Mouse (Mus musculus) hindbrain, embryonic 12.5 days (tissue): ENCODE data around the gene Stk24. TPM values are rescaled to one million over a fixed set of nuclear protein-coding genes. Genes with fewer than 3 reads are reported as not detected.

Experiments
- ATAC-seq: fragments of 200-750 bp; cut with Nextera tagmentation; 2 replicates; pipeline ENCODE4 v1.8.0; 2017; ENCODE audit warnings: moderate TSS enrichment; ENCODE audit not compliant: low FRiP score
- H3K27ac ChIP-seq: fragments of 300-500 bp; sonication (generic); 2 replicates; pipeline ENCODE4 v1.5.1; 2016; ENCODE audit warnings: mild to moderate bottlenecking
- H3K27me3 ChIP-seq: fragments of 300-500 bp; sonication (generic); 2 replicates; pipeline ENCODE4 v1.6.1; 2016; ENCODE audit warnings: mild to moderate bottlenecking
- H3K36me3 ChIP-seq: fragments of 300-500 bp; sonication (generic); 2 replicates; pipeline ENCODE4 v1.6.1; 2016; ENCODE audit warnings: mild to moderate bottlenecking
- H3K4me1 ChIP-seq: fragments of 300-500 bp; sonication (generic); 2 replicates; pipeline ENCODE4 v1.6.1; 2016
- H3K4me2 ChIP-seq: fragments of 300-500 bp; sonication (generic); replicated peaks from 2 replicates; pipeline ENCODE4 v1.6.1; 2016; ENCODE audit warnings: mild to moderate bottlenecking
- H3K4me3 ChIP-seq: fragments of 300-500 bp; sonication (generic); 2 replicates; pipeline ENCODE4 v1.5.1; 2016; ENCODE audit warnings: mild to moderate bottlenecking
- H3K9ac ChIP-seq: fragments of 300-500 bp; sonication (generic); 2 replicates; pipeline ENCODE4 v1.6.1; 2016; ENCODE audit warnings: mild to moderate bottlenecking, moderate library complexity
- H3K9me3 ChIP-seq: fragments of 300-500 bp; sonication (generic); replicated peaks from 2 replicates; pipeline ENCODE4 v1.6.1; 2016; ENCODE audit warnings: mild to moderate bottlenecking
- WGBS: fragments of 180-500 bp; shearing (Covaris S2); methylation state at CpG from one replicate; pipeline ENCODE4 v1.1.7; 2016; 5-methylcytosine and 5-hydroxymethylcytosine counted together
- polyA plus RNA-seq: library from polyadenylated mRNA; unstranded; fragments of >200 nt; fragmentation: Nextera tagmentation; extraction: Ambion mirVana; gene quantifications from 2 replicates; pipeline ENCODE4 v1.2.1, GENCODE M21; 2016

The Stk24 gene
- polyA plus RNA-seq, 1 experiment from 2014 or later, result 38.4 TPM

DNA sequence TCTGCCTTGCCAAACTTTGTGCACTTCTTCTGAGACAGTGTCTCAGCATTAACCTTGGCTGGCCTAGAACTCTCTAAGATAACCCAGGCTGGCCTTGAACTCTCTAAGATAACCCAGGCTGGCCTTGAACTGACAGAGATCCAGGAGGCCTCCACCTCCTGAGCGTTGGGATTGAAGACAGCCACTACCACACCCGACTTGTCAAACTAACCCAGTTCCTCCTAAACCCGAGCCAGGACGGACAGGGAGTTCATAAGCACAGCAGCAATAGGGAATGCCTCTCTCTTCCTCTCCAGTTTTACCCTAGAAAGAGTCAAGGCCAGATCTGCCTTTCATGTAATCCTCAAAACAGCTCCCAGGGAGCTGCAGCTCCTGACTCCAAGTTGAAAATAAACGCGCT, 3.2 kb downstream of the Stk24 start:
- WGBS, result 81% methylated on average over 6 of the region's 6 CpGs
- Histone ChIP-seq H3K9me3 (no peaks in the 10 kb centered on the region), H3K27ac (no peak overlapping the region), H3K4me1 (peaks cover 14% of the 10 kb centered on the region), H3K27me3 (no peaks in the 10 kb centered on the region), H3K36me3 (no peaks in the 10 kb centered on the region), H3K9ac (no peak overlapping the region), H3K4me2 (no peak overlapping the region), H3K4me3 (no peak overlapping the region)
- ATAC-seq, result no peak

GRCm38 (mm10) chr14:121373901-121374300, 5.9 kb downstream of the Stk24 start:
- ATAC-seq, result no peak
- H3K36me3 ChIP-seq, result no peaks in the 10 kb centered on the region
- H3K27ac ChIP-seq, result no peak overlapping the region
- H3K4me2 ChIP-seq, result no peak overlapping the region
- no peak overlapping the region for H3K4me3 ChIP-seq
- no peaks in the 10 kb centered on the region for H3K9me3 ChIP-seq
- H3K9ac ChIP-seq, result no peak overlapping the region
- H3K4me1 ChIP-seq, result peaks cover 21% of the 10 kb centered on the region
- no peaks in the 10 kb centered on the region for H3K27me3 ChIP-seq
- 93% methylated on average over 4 of the region's 4 CpGs for WGBS

DNA sequence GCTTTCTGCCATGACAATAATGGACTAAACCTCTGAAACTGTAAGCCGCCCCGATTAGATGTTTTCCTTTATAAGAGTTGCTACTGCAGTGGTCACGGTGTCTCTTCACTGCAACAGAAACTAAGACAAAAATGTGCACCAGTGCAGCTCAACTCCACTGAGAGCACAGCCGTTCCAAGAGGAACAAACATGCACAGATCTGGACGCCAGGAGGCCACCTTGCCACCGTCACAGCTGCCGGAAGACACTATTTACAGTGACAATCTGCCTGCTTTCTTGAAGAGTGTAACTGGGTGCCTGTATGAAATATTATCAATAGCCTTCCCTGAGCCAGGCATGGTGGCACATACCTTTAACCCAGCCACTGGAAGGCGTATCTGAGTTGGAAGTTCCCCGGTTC, 6.8 kb downstream of the Stk24 start:
- no peaks in the 10 kb centered on the region for H3K9me3 ChIP-seq
- no peak overlapping the region for H3K27ac ChIP-seq
- no peaks in the 10 kb centered on the region for H3K36me3 ChIP-seq
- H3K9ac ChIP-seq, result no peak overlapping the region
- no peak overlapping the region for H3K4me2 ChIP-seq
- 92% methylated on average over 9 of the region's 9 CpGs for WGBS
- peaks cover 27% of the 10 kb centered on the region for H3K4me1 ChIP-seq
- ATAC-seq, result no peak
- H3K4me3 ChIP-seq, result no peak overlapping the region
- no peaks in the 10 kb centered on the region for H3K27me3 ChIP-seq

GRCm38 (mm10) chr14:121371911-121372820, 7.6 kb downstream of the Stk24 start:
- 88% methylated on average over 5 of the region's 5 CpGs for WGBS
- peaks cover 24% of the 10 kb centered on the region for H3K4me1 ChIP-seq
- H3K4me3 ChIP-seq, result no peak overlapping the region

DNA sequence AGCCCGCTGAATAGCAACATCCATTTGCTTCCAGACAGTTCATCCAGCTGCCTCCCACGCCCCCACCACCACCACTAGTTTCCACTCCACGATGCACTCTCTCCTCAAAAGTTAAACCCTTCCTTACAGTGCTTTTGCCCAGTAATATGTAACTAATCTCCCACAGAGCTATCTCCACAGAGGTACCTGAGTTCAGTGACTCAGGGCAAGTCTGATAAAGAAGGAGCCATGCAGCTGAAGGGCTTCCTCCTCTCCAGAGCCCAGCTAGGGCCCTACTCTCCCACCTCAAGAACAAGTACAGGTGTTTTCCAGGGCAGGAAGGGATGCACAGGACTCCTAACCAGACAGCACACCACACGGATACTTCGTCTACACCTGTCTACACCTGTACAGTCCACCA, 10.4 kb downstream of the Stk24 start:
- ATAC-seq, result no peak
- 60% methylated on average over 5 of the region's 5 CpGs for WGBS
- Histone ChIP-seq H3K27ac (no peak overlapping the region), H3K36me3 (no peaks in the 10 kb centered on the region), H3K4me2 (no peak overlapping the region), H3K9me3 (no peaks in the 10 kb centered on the region), H3K27me3 (no peaks in the 10 kb centered on the region), H3K4me1 (peaks cover 37% of the 10 kb centered on the region), H3K9ac (no peak overlapping the region), H3K4me3 (no peak overlapping the region)

More at GRCm38 (mm10) chr14:121371911-121372820, 7.6 kb downstream of the Stk24 start:
- Histone ChIP-seq H3K4me2 (no peak overlapping the region), H3K9me3 (no peaks in the 10 kb centered on the region), H3K27ac (no peak overlapping the region), H3K36me3 (no peaks in the 10 kb centered on the region), H3K9ac (no peak overlapping the region), H3K27me3 (no peaks in the 10 kb centered on the region)
- ATAC-seq, result no peak

- peaks cover 37% of the 10 kb centered on the region for H3K4me1 ChIP-seq
- no peak overlapping the region for H3K9ac ChIP-seq
- H3K36me3 ChIP-seq, result peaks cover 4% of the 10 kb centered on the region; the same call in 1 of the 2 replicates
- H3K4me3 ChIP-seq, result no peak overlapping the region
- H3K27me3 ChIP-seq, result no peaks in the 10 kb centered on the region
- 73% methylated on average over 4 of the region's 4 CpGs for WGBS
- no peak overlapping the region for H3K4me2 ChIP-seq
- H3K9me3 ChIP-seq, result 0 out of 2 replicates have a peak, but pooled peaks cover 6% of the 10 kb centered on the region
- ATAC-seq, result no peak
- no peak overlapping the region; the same call in 1 of the 2 replicates for H3K27ac ChIP-seq
Measured at GRCm38 (mm10) chr14:121368108-121368705, 11.6 kb downstream of the Stk24 start.

DNA sequence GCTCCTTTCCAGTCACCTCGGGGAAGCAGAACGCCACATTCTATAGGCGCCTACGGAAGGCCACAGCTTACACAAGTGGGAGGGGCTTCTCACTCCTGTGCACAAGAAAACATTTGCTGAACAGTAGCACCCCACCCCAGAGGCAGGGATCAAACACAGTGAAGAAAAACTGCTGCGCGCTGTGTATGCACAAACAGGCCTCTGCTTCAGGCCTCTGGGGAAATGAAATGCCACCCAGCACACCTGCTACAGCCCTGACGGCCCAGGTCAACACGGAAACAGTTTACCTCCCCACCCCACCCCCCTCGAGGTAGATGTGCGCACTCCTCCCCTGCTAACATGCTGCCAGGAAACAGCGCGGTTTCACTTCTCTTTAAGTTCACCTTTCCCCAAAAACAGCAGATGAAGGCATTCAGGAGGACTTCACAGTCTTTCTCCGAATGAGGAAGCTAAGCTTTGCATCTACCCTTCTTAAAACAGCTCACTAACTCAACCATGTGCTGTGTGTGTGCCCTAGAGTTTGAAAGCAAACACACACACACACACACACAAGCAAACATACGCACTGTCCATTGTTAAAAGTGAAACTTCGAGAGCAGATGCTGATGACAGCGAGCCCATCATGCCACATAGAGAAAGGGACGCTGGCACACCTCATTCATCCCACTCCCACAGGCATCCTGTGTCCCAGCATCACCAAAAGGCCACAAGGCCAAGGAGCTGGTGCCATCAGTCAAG, 13.7 kb downstream of the Stk24 start:
- WGBS, result 72% methylated on average over 17 of the region's 17 CpGs
- 0 out of 2 replicates have a peak, but pooled peaks cover 6% of the 10 kb centered on the region for H3K9me3 ChIP-seq
- H3K4me3 ChIP-seq, result no peak overlapping the region
- H3K4me2 ChIP-seq, result no peak overlapping the region
- no peak overlapping the region for H3K9ac ChIP-seq
- peaks cover 37% of the 10 kb centered on the region for H3K4me1 ChIP-seq
- no peak for ATAC-seq
- H3K27me3 ChIP-seq, result no peaks in the 10 kb centered on the region
- H3K27ac ChIP-seq, result no peak overlapping the region
- H3K36me3 ChIP-seq, result peaks cover 4% of the 10 kb centered on the region; the same call in 1 of the 2 replicates

- no peak overlapping the region for H3K4me3 ChIP-seq
- H3K27ac ChIP-seq, result no peak overlapping the region
- H3K9me3 ChIP-seq, result 0 out of 2 replicates have a peak, but pooled peaks cover 6% of the 10 kb centered on the region
- H3K4me1 ChIP-seq, result peaks cover 34% of the 10 kb centered on the region
- no peak overlapping the region for H3K4me2 ChIP-seq
- 85% methylated on average over 7 of the region's 7 CpGs for WGBS
- no peak for ATAC-seq
- H3K27me3 ChIP-seq, result no peaks in the 10 kb centered on the region
- peaks cover 4% of the 10 kb centered on the region; the same call in 1 of the 2 replicates for H3K36me3 ChIP-seq
- no peak overlapping the region for H3K9ac ChIP-seq
Measured at GRCm38 (mm10) chr14:121365390-121365789, 14.4 kb downstream of the Stk24 start.

- no peak overlapping the region for H3K9ac ChIP-seq
- no peak overlapping the region for H3K4me3 ChIP-seq
- WGBS, result 90% methylated on average over 7 of the region's 7 CpGs
- 0 out of 2 replicates have a peak, but pooled peaks cover 6% of the 10 kb centered on the region for H3K9me3 ChIP-seq
- no peak for ATAC-seq
- no peak overlapping the region for H3K4me2 ChIP-seq
- H3K27ac ChIP-seq, result no peak overlapping the region
- peaks cover 34% of the 10 kb centered on the region for H3K4me1 ChIP-seq
- peaks cover 4% of the 10 kb centered on the region; the same call in 1 of the 2 replicates for H3K36me3 ChIP-seq
- H3K27me3 ChIP-seq, result no peaks in the 10 kb centered on the region
Measured at GRCm38 (mm10) chr14:121364282-121364681, 15.5 kb downstream of the Stk24 start.

DNA sequence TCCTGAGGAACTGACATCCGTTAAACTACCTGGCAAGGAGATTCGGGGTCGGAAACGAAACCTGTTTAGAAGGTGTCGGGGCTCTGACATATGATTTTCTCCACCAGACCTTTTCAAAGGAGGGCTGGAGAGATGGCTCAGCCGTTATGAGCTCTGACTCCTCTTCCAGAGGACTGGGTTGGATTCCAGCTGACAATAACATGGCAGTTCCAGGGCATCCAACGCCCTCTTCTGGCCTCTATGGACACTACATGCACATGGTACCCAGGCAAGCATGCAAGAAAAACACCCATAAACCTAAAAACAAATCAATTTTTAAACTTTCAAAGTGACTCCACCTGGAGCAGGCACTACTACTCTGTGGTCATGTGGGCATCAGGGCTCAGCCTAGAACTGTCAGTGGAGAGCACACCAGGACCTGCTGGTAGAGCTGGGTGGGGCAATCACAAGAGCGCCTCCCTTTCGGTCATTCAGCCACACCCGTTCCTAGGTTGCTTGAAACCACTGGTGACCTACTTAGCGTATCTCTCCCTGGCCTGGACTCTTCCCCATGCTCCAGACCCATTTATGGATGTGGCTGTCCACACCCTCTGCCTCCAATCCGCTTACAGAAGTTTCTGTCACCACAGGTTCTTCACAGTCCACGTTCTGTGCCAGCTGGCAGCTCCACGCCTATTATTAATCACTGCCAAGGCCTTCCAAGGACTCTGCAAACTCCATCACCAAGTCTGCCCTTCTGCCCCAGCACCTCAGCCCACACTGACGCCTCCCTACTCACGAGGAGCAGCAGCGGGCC, 18.3 kb downstream of the Stk24 start:
- Histone ChIP-seq H3K4me2 (no peak overlapping the region), H3K27me3 (no peaks in the 10 kb centered on the region), H3K9ac (no peak overlapping the region), H3K4me3 (no peak overlapping the region), H3K4me1 (peaks cover 24% of the 10 kb centered on the region), H3K27ac (no peak overlapping the region), H3K36me3 (peaks cover 4% of the 10 kb centered on the region; the same call in 1 of the 2 replicates), H3K9me3 (0 out of 2 replicates have a peak, but pooled peaks cover 6% of the 10 kb centered on the region)
- no peak; the same call in 1 of the 2 replicates for ATAC-seq
- WGBS, result 89% methylated on average over 17 of the region's 17 CpGs

GRCm38 (mm10) chr14:121359850-121360249, 20.0 kb downstream of the Stk24 start:
- Histone ChIP-seq H3K9ac (no peak overlapping the region), H3K4me1 (peaks cover 15% of the 10 kb centered on the region; the same call in 1 of the 2 replicates), H3K4me3 (no peak overlapping the region), H3K9me3 (0 out of 2 replicates have a peak, but pooled peaks cover 6% of the 10 kb centered on the region), H3K36me3 (peaks cover 4% of the 10 kb centered on the region; the same call in 1 of the 2 replicates), H3K27ac (no peak overlapping the region), H3K27me3 (no peaks in the 10 kb centered on the region), H3K4me2 (no peak overlapping the region)
- ATAC-seq, result no peak
- 71% methylated on average over 8 of the region's 8 CpGs for WGBS
